Mouse (Mus musculus) CH12.LX (cell line): ENCODE data around the gene Tor3a. TPM values are rescaled to one million over a fixed set of nuclear protein-coding genes. Genes with fewer than 3 reads are reported as not detected.

ENCODE experiments used
- DNase-seq: peaks from one replicate; pipeline ENCODE4 v3.0.0-alpha.2; 2013; ENCODE audit errors: extremely low read depth
- H3K27ac ChIP-seq: 2 replicates; pipeline ENCODE4 v1.5.1; 2012; ENCODE audit warnings: low read depth, mild to moderate bottlenecking, control low read depth, moderate library complexity; ENCODE audit not compliant: insufficient read depth
- H3K27me3 ChIP-seq: replicated peaks from 2 replicates; pipeline ENCODE3; 2012; ENCODE audit warnings: inconsistent platforms
- H3K36me3 ChIP-seq, 2 experiments: replicated peaks in 1 of 2; 2 replicates each; pipeline versions ENCODE3 to v1.6.1; 2012; ENCODE audit warnings: inconsistent platforms in 1 of 2, low read length in 1 of 2, mild to moderate bottlenecking in 1 of 2, mixed read lengths in 1 of 2, moderate library complexity in 1 of 2; ENCODE audit not compliant: control insufficient read depth in 1 of 2, insufficient read depth in 1 of 2
- H3K4me1 ChIP-seq, 2 experiments: 2 replicates each; pipeline ENCODE4 v1.6.1; 2012; ENCODE audit warnings: inconsistent platforms in 1 of 2, moderate library complexity in 1 of 2; ENCODE audit not compliant: insufficient read depth in 2 of 2, control insufficient read depth in 1 of 2
- H3K4me2 ChIP-seq: 2 replicates; pipeline ENCODE4 v1.6.1; 2012; ENCODE audit warnings: low read depth, mild to moderate bottlenecking, control low read depth; ENCODE audit not compliant: poor library complexity, insufficient read depth, severe bottlenecking
- H3K4me3 ChIP-seq, 3 experiments: fragments of 150-350 bp in 1 of 3; sonication (generic) in 1 of 3; replicated peaks in 1 of 3; 2 replicates each; pipeline versions ENCODE3 to v1.5.1; 2011 to 2012; ENCODE audit warnings: low read depth in 2 of 3, low read length in 2 of 3, mild to moderate bottlenecking in 2 of 3, moderate library complexity in 2 of 3, control low read depth in 1 of 3, improper control_type of control experiment in 1 of 3, inconsistent platforms in 1 of 3, mixed read lengths in 1 of 3; ENCODE audit not compliant: poor library complexity in 1 of 3
- H3K79me2 ChIP-seq: replicated peaks from 2 replicates; pipeline ENCODE4 v1.6.1; 2012; ENCODE audit warnings: mild to moderate bottlenecking, moderate library complexity; ENCODE audit not compliant: control insufficient read depth, poor library complexity, insufficient read depth, severe bottlenecking; ENCODE audit errors: extremely low read depth
- H3K9ac ChIP-seq: 2 replicates; pipeline ENCODE4 v1.6.1; 2012; ENCODE audit warnings: low read depth, mild to moderate bottlenecking, control low read depth, moderate library complexity; ENCODE audit not compliant: insufficient read depth
- H3K9me3 ChIP-seq: replicated peaks from 2 replicates; pipeline ENCODE3; 2012; ENCODE audit warnings: low read length, inconsistent platforms, mixed read lengths
- BHLHE40 ChIP-seq: IDR thresholded peaks from 2 replicates; pipeline ENCODE4 v1.6.1; 2011; ENCODE audit warnings: mild to moderate bottlenecking, low read depth, low read length, improper control_type of control experiment
- CTCF ChIP-seq, 2 experiments: IDR thresholded peaks in 1 of 2; conservative IDR thresholded peaks in 1 of 2; 2 replicates each; pipeline ENCODE4 v1.5.1; 2011 to 2012; ENCODE audit warnings: low read depth in 2 of 2, low read length in 2 of 2, improper control_type of control experiment in 1 of 2, inconsistent platforms in 1 of 2, mild to moderate bottlenecking in 1 of 2, moderate library complexity in 1 of 2
- E2F4 ChIP-seq: IDR thresholded peaks from 2 replicates; pipeline ENCODE4 v1.6.1; 2011; ENCODE audit warnings: low read depth, low read length, improper control_type of control experiment; ENCODE audit not compliant: insufficient replicate concordance
- ELF1 ChIP-seq: IDR thresholded peaks from 2 replicates; pipeline ENCODE4 v1.6.1; 2014; ENCODE audit warnings: low read depth, mild to moderate bottlenecking, inconsistent platforms, low read length, improper control_type of control experiment
- EP300 ChIP-seq: IDR thresholded peaks from 2 replicates; pipeline ENCODE4 v1.6.1; 2011; ENCODE audit warnings: low read length, improper control_type of control experiment
- GABPA ChIP-seq: IDR thresholded peaks from 2 replicates; pipeline ENCODE4 v1.6.1; 2012; ENCODE audit warnings: low read depth, low read length, improper control_type of control experiment, inconsistent platforms; ENCODE audit not compliant: insufficient replicate concordance
- IRF4 ChIP-seq: IDR thresholded peaks from 2 replicates; pipeline ENCODE4 v1.6.1; 2014; ENCODE audit warnings: low read depth, mild to moderate bottlenecking, inconsistent platforms, low read length, improper control_type of control experiment
- JUN ChIP-seq: IDR thresholded peaks from 2 replicates; pipeline ENCODE4 v1.6.1; 2011; ENCODE audit warnings: low read depth, mild to moderate bottlenecking, low read length, improper control_type of control experiment, moderate library complexity; ENCODE audit not compliant: insufficient read depth
- KAT2A ChIP-seq: IDR thresholded peaks from 2 replicates; pipeline ENCODE4 v1.6.1; 2012; ENCODE audit warnings: low read length, improper control_type of control experiment, inconsistent platforms; ENCODE audit not compliant: insufficient replicate concordance
- MAFK ChIP-seq: IDR thresholded peaks from 2 replicates; pipeline ENCODE4 v1.6.1; 2011; ENCODE audit warnings: low read length, improper control_type of control experiment; ENCODE audit not compliant: insufficient replicate concordance
- MAX ChIP-seq: IDR thresholded peaks from 2 replicates; pipeline ENCODE4 v1.6.1; 2011; ENCODE audit warnings: low read length, improper control_type of control experiment
- MAZ ChIP-seq: IDR thresholded peaks from 2 replicates; pipeline ENCODE4 v1.6.1; 2012; ENCODE audit warnings: low read depth, mild to moderate bottlenecking, inconsistent platforms, low read length, improper control_type of control experiment, moderate library complexity
- MXI1 ChIP-seq: IDR thresholded peaks from 2 replicates; pipeline ENCODE4 v1.6.1; 2011; ENCODE audit warnings: mild to moderate bottlenecking, low read depth, low read length, improper control_type of control experiment
- MYC ChIP-seq: IDR thresholded peaks from 2 replicates; pipeline ENCODE4 v1.6.1; 2011; ENCODE audit warnings: low read depth, mild to moderate bottlenecking, improper control_type of control experiment, low read length
- NELFE ChIP-seq: IDR thresholded peaks from 2 replicates; pipeline ENCODE4 v1.6.1; 2011; ENCODE audit warnings: low read depth, low read length, improper control_type of control experiment
- NRF1 ChIP-seq: IDR thresholded peaks from 2 replicates; pipeline ENCODE4 v1.6.1; 2014; ENCODE audit warnings: low read depth, mild to moderate bottlenecking, inconsistent platforms, low read length, improper control_type of control experiment, moderate library complexity
- PAX5 ChIP-seq: IDR thresholded peaks from 2 replicates; pipeline ENCODE4 v1.6.1; 2012; ENCODE audit warnings: low read length, inconsistent platforms, mixed read lengths
- POLR2A ChIP-seq: IDR thresholded peaks from 2 replicates; pipeline ENCODE4 v1.6.1; 2011; ENCODE audit warnings: low read depth, mild to moderate bottlenecking, improper control_type of control experiment, low read length
- RCOR1 ChIP-seq: conservative IDR thresholded peaks from 2 replicates; pipeline ENCODE4 v1.6.1; 2012; ENCODE audit warnings: low read depth, mild to moderate bottlenecking, inconsistent platforms, low read length, improper control_type of control experiment
- SIN3A ChIP-seq: IDR thresholded peaks from 2 replicates; pipeline ENCODE4 v1.6.1; 2012; ENCODE audit warnings: low read length, improper control_type of control experiment, inconsistent platforms
- SMC3 ChIP-seq: IDR thresholded peaks from 2 replicates; pipeline ENCODE4 v1.6.1; 2011; ENCODE audit warnings: low read depth, low read length, improper control_type of control experiment
- TCF12 ChIP-seq: IDR thresholded peaks from 2 replicates; pipeline ENCODE4 v1.6.1; 2014; ENCODE audit warnings: low read depth, mild to moderate bottlenecking, inconsistent platforms, low read length, improper control_type of control experiment
- UBTF ChIP-seq: IDR thresholded peaks from 2 replicates; pipeline ENCODE4 v1.6.1; 2012; ENCODE audit warnings: low read depth, mild to moderate bottlenecking, inconsistent platforms, low read length, improper control_type of control experiment, moderate library complexity
- USF1 ChIP-seq: IDR thresholded peaks from 2 replicates; pipeline ENCODE4 v1.6.1; 2014; ENCODE audit warnings: low read depth, mild to moderate bottlenecking, inconsistent platforms, low read length, improper control_type of control experiment
- ZC3H11A ChIP-seq: IDR thresholded peaks from 2 replicates; pipeline ENCODE4 v1.6.1; 2012; ENCODE audit warnings: low read depth, mild to moderate bottlenecking, inconsistent platforms, low read length, improper control_type of control experiment
- ZKSCAN1 ChIP-seq: IDR thresholded peaks from 2 replicates; pipeline ENCODE4 v1.6.1; 2012; ENCODE audit warnings: low read depth, inconsistent platforms, low read length, improper control_type of control experiment, borderline replicate concordance
- ZMIZ1 ChIP-seq: IDR thresholded peaks from 2 replicates; pipeline ENCODE4 v1.6.1; 2012; ENCODE audit warnings: low read depth, mild to moderate bottlenecking, inconsistent platforms, low read length, improper control_type of control experiment
- ZNF384 ChIP-seq: IDR thresholded peaks from 2 replicates; pipeline ENCODE4 v1.6.1; 2012; ENCODE audit warnings: low read depth, low read length, improper control_type of control experiment, inconsistent platforms
- dilution Hi-C: fragments of 300-500 bp; cut with MboI; formaldehyde crosslinking; loops from 2 replicates; pipeline ENCODE4 v1.14.3; 2020; ENCODE audit warnings: low sequenced_read_pairs; ENCODE audit not compliant: extremely low pct_unique_long_range_greater_than_20kb, extremely low pct_ligation_motif_present
- in situ Hi-C: fragments of 300-500 bp; cut with MboI; formaldehyde crosslinking; loops from 3 replicates; pipeline ENCODE4 v1.14.3; 2019; ENCODE audit warnings: low sequenced_read_pairs, low pct_ligation_motif_present, low pct_unique_long_range_greater_than_20kb, mixed read lengths
- polyA plus RNA-seq: library from polyadenylated mRNA; unstranded; fragments of >175 nt; gene quantifications from 2 replicates; pipeline ENCODE4 v1.2.1, GENCODE M21; 2012; ENCODE audit warnings: low read depth; ENCODE audit not compliant: insufficient read length
- total RNA-seq, 2 experiments: library from RNA; depleted of rRNA; stranded (reverse); fragments of 300-350 nt in 1 of 2; fragments of >200 nt in 1 of 2; gene quantifications; 2 replicates each; pipeline ENCODE4 v1.2.3; 2012 to 2014

Tor3a gene
- total and polyA plus RNA-seq, 3 experiments: 37.6 to 85.7 (median 53.8) TPM

DNA sequence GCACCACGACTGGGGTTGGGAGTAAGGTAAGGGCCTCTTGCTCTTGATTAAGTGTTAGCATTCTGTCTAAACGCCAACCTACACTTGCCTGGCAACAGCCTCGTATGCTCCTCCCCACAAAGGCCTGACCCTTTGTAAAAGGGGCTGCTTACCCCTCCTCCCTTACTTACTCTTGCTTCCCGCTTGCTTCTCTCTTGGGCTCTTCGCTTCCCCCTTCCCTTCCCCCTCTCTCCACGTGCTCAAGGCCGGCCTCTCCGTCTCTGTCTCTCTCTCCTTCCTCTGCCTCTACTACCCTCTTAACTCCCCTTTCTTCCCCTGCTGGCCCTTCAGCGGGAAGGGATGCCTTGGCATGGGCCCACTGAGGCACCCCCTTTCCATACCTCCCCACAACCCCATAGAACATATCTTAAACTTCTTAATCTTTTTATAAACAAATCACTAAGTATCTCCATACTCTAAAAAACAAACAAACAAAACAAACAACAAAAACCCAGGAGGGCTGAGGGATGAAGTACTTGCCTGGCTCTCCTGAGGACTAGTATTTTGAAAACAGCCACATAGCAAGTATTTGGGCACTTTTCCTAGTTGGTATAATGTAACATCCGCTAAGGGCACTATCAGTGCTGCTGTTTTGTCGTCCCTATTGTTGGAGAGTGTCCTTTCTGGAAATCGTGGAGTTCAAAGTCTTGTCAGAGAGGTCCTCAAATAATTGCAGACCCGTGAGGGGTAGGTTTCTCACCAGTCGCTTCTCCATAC is 1.3 kb downstream of the Tor3a start (continued):
- TF ChIP-seq GABPA (no peak), TCF12 (peak; percentile 59), NRF1 (no peak), USF1 (peak; percentile 52), PAX5 (no peak), JUN (no peak), IRF4 (no peak), ZC3H11A (no peak), EP300 (no peak; the same call in 1 of the 2 replicates), RCOR1 (no peak), MAFK (no peak), BHLHE40 (peak; percentile 87), CTCF (conservative IDR thresholded peaks at IDR 0.05 in 1 of 2, IDR thresholded peaks at IDR 0.05 in 1 of 2; ENCODE audit: low read depth in 2 of 2, low read length in 2 of 2) (no peak), MAX (peak; percentile 98), KAT2A (0 out of 2 replicates have a peak, but pooled peaks have one; percentile 16), ELF1 (peak; percentile 47; the same call in 1 of the 2 replicates), MXI1 (peak; percentile 98), MYC (peak; percentile 100), POLR2A (peak; percentile 66), SIN3A (peak; percentile 92)

DNA sequence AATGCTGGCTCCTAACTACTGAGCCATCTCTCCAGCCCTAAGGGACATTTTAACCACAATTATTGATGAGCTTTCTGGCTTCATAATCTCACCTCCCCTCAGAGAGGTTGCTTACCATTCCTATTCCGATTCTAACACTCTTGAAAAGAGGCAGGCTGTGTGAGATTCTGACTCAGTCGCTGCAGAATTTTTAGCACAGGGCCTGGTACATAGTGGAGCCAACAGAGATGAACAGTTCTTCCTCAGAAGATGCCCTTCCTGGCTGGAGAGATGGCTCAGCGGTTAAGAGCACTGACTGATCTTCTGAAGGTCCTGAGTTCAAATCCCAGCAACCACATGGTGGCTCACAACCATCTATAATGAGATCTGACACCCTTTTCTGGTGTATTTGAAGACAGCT is 2.2 kb downstream of the Tor3a start:
- no peak for DNase-seq
- Histone ChIP-seq H3K9me3 (no peaks in the 10 kb centered on the region), H3K27ac (no peak overlapping the region), H3K9ac (no peak overlapping the region), H3K36me3 (peaks cover 22 to 48% of the 10 kb centered on the region in 2 experiments), H3K4me2 (no peak overlapping the region), H3K4me1 (peaks cover 19 to 56% of the 10 kb centered on the region in 2 experiments), H3K4me3 (no peak overlapping the region), H3K79me2 (peaks cover 6% of the 10 kb centered on the region), H3K27me3 (no peaks in the 10 kb centered on the region)
- dilution Hi-C loops: no loop called here
- in situ Hi-C loops: no loop called here
- no peak for TF ChIP-seq NELFE
- no peak for TF ChIP-seq SMC3
- TF ChIP-seq ZMIZ1: no peak
- TF ChIP-seq MAZ: no peak
- TF ChIP-seq ZC3H11A: no peak
- no peak for TF ChIP-seq BHLHE40
- no peak for TF ChIP-seq JUN
- no peak for TF ChIP-seq NRF1
- no peak for TF ChIP-seq CTCF (conservative IDR thresholded peaks at IDR 0.05 in 1 of 2, IDR thresholded peaks at IDR 0.05 in 1 of 2; ENCODE audit: low read depth in 2 of 2, low read length in 2 of 2)
- TF ChIP-seq E2F4: no peak
- no peak for TF ChIP-seq ELF1
- TF ChIP-seq MAX: no peak
- TF ChIP-seq ZNF384: no peak
- TF ChIP-seq ZKSCAN1: no peak
- TF ChIP-seq KAT2A: no peak
- no peak for TF ChIP-seq POLR2A
- TF ChIP-seq TCF12: no peak
- TF ChIP-seq MYC: no peak
- TF ChIP-seq UBTF: no peak
